Mouse (Mus musculus): ENCODE data around the gene Fam222b. TPM values are rescaled to one million over a fixed set of nuclear protein-coding genes. Genes with fewer than 3 reads are reported as not detected.
"Not testable (repeated sequence)": the region's sequence is repeated elsewhere in the genome, so short reads cannot be mapped to it uniquely, and the experiment has no call there.

Fam222b gene
- polyA plus RNA-seq (2014; fragmentation: Nextera tagmentation; extraction: Ambion mirVana), result 21.8 and 24.6 TPM in 2 replicates

DNA sequence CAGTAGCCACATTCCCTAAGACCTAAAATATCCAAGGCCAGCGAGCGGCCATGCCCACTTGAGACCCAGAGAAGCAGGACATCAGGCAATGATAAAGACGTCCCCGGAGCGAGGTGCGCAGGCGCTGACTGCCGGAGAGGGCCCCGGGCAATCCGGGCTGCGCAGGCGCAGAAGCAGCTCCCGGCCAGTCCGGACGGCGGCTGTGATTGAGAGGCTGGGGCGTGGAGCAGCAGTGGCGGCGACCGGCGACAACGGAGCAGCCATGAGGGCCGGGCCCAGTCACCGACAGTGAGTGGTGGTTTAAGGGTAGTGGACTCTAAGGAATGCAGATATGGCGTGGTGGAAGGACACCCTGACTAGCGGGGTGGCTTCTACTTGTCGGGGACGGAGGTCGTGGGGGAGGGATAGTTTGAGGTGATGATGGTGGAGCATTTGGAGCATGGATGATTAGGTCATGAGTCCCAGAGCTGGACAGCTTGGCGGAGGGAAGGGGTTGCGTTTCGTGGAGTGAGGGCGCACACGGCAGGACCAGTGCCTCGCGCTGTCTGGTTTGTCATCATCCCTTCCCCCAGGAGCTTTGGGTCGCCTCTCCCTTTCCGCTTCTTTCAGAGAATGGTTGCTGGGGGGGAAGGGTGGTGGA is at the start of gene Fam222b:
Gene Fam222b, plus strand, starts transcription at position 157 of the 640 bp plus-strand sequence.
- Histone ChIP-seq H3K36me3 (ENCODE audit: control insufficient read depth, insufficient read depth, low read length) (no peaks in the 10 kb centered on the region), H3K4me2 (ENCODE audit: low read depth, severe bottlenecking) (peak within 1 kb of the TSS; percentile 59), H3K4me3 (ENCODE audit: low read depth, low read length) (peak within 1 kb of the TSS; percentile 89), H3K27me3 (ENCODE audit: control insufficient read depth, insufficient read depth, low read length) (no peaks in the 10 kb centered on the region), H3K27ac (replicated peaks; ENCODE audit: low read depth, low read length) (no peak within 1 kb of the TSS; the same call in 1 of the 2 replicates), H3K9me3 (ENCODE audit: control insufficient read depth, low read length) (no peaks in the 10 kb centered on the region), H3K4me1 (ENCODE audit: control insufficient read depth, insufficient read depth, low read length) (peaks cover 5% of the 10 kb centered on the region), H3K9ac (ENCODE audit: low read length) (peak within 1 kb of the TSS; percentile 74)
- whole genome bisulfite sequencing, result under 1% methylated on average over 38 of the region's 38 CpGs
- peak; percentile 92 for DNase-seq (ENCODE audit: low spot score)
- ATAC-seq (ENCODE audit: insufficient number of reproducible peaks, low FRiP score, low TSS enrichment, low read depth), result peak; percentile 91

DNA sequence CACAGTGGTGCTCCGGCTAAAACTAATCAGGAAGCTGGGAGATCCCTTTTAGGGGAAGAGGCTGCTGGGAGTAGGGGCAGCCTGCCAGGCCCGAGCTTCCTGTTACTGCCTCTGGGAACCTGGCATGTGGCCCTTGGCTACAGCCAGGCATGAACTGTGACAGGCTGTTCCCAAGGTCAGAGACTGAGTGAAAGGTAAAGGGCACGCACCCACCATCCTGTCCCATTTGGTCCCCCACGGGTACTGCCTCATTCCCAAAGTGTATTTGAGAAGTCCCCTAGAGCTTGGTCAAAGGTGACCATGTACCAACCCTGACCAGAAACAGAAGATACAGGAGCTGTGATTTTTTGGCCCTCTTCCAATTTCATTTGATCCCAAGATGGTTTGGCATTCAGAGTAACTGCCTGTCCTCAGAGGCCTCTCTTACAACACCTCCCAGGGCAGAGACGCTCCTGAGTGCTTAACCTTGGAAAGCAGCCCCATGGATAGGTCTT is 49.7 kb upstream of the Fam222b start:
- Histone ChIP-seq H3K27me3 (ENCODE audit: control insufficient read depth, insufficient read depth, low read length) (no peaks in the 10 kb centered on the region), H3K27ac (replicated peaks; ENCODE audit: low read depth, low read length) (no peak overlapping the region), H3K4me3 (ENCODE audit: low read depth, low read length) (no peak overlapping the region), H3K36me3 (ENCODE audit: control insufficient read depth, insufficient read depth, low read length) (peaks cover 5% of the 10 kb centered on the region; the same call in 1 of the 2 replicates), H3K4me2 (ENCODE audit: low read depth, severe bottlenecking) (no peak overlapping the region), H3K9ac (ENCODE audit: low read length) (no peak overlapping the region), H3K9me3 (ENCODE audit: control insufficient read depth, low read length) (no peaks in the 10 kb centered on the region; the same call in 1 of the 2 replicates), H3K4me1 (ENCODE audit: control insufficient read depth, insufficient read depth, low read length) (no peaks in the 10 kb centered on the region)
- DNase-seq (ENCODE audit: low spot score) (no peak), ATAC-seq (ENCODE audit: insufficient number of reproducible peaks, low FRiP score, low TSS enrichment, low read depth) (no peak)
- 87% methylated on average over 5 of the region's 5 CpGs for WGBS

DNA sequence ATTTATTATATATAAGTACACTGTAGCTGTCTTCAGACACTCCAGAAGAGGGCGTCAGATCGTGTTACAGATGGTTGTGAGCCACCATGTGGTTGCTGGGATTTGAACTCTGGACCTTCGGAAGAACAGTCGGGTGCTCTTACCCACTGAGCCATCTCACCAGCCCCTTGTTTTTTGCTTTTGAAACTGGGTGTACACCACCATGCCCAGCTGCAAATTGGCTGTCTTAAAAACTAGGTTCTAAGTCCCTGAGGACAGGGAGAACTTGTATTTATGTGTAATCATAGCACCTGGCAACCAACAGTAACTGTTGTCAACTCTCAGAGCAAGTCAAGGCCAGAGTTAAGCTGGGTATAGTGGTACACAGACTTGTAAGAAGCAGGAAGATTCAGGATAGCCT is 45.8 kb upstream of the Fam222b start:
- not testable (repeated sequence) for H3K9ac ChIP-seq (ENCODE audit: low read length); H3K9me3 ChIP-seq (ENCODE audit: control insufficient read depth, low read length); H3K4me3 ChIP-seq (ENCODE audit: low read depth, low read length); H3K4me1 ChIP-seq (ENCODE audit: control insufficient read depth, insufficient read depth, low read length); ATAC-seq (ENCODE audit: insufficient number of reproducible peaks, low FRiP score, low TSS enrichment, low read depth); H3K27ac ChIP-seq (replicated peaks; ENCODE audit: low read depth, low read length); H3K36me3 ChIP-seq (ENCODE audit: control insufficient read depth, insufficient read depth, low read length); H3K4me2 ChIP-seq (ENCODE audit: low read depth, severe bottlenecking); H3K27me3 ChIP-seq (ENCODE audit: control insufficient read depth, insufficient read depth, low read length); DNase-seq (ENCODE audit: low spot score)
- 93% methylated on average over 2 of the region's 4 CpGs for WGBS

DNA sequence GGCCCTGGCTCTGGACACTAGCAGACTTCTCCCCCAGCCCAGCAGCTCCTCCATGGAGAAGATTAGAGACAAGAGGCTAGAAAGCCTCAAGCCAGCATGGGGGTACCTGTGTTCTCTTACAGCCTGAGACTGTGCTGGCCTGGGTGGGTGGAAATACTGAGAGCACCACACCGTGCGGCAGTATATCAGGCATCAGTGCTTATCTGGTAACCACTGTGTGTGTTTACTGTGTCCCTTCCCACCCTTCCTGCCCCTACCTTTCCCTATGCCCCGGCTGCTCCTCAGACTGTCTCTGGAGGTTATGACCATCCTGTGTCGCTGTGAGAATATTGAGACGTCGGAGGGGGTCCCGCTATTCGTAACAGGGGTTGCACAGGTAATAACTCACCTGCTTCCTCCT is 41.4 kb upstream of the Fam222b start:
- H3K4me2 ChIP-seq (ENCODE audit: low read depth, severe bottlenecking), result no peak overlapping the region
- no peak for ATAC-seq (ENCODE audit: insufficient number of reproducible peaks, low FRiP score, low TSS enrichment, low read depth)
- no peaks in the 10 kb centered on the region for H3K27me3 ChIP-seq (ENCODE audit: control insufficient read depth, insufficient read depth, low read length)
- no peaks in the 10 kb centered on the region for H3K9me3 ChIP-seq (ENCODE audit: control insufficient read depth, low read length)
- H3K36me3 ChIP-seq (ENCODE audit: control insufficient read depth, insufficient read depth, low read length), result peaks cover 15% of the 10 kb centered on the region; the same call in 1 of the 2 replicates
- no peak for DNase-seq (ENCODE audit: low spot score)
- no peaks in the 10 kb centered on the region for H3K4me1 ChIP-seq (ENCODE audit: control insufficient read depth, insufficient read depth, low read length)
- no peak overlapping the region for H3K4me3 ChIP-seq (ENCODE audit: low read depth, low read length)
- WGBS, result 93% methylated on average over 8 of the region's 8 CpGs
- H3K27ac ChIP-seq (replicated peaks; ENCODE audit: low read depth, low read length), result no peak overlapping the region
- no peak overlapping the region for H3K9ac ChIP-seq (ENCODE audit: low read length)

DNA sequence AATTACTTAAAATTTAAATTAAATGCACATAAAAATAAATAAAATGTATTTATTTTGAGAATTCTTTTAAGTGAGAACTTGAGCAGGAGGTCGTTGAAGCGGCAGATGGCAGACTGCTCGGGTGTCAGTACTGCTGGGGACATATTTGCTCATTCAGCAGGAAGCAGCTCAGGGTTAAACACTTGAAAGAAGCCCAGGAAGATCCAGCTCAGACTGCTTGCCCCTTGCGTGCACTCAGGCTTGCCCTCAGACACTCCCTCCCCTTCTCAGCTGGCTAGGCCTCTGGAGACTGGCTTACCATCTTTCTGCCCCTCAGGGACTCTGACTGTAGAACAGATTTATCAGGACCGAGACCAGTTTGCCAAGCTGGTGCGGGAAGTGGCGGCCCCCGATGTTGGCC is 37.5 kb upstream of the Fam222b start:
- peaks cover 16% of the 10 kb centered on the region; the same call in 1 of the 2 replicates for H3K36me3 ChIP-seq (ENCODE audit: control insufficient read depth, insufficient read depth, low read length)
- no peaks in the 10 kb centered on the region for H3K9me3 ChIP-seq (ENCODE audit: control insufficient read depth, low read length)
- no peak overlapping the region for H3K9ac ChIP-seq (ENCODE audit: low read length)
- H3K27me3 ChIP-seq (ENCODE audit: control insufficient read depth, insufficient read depth, low read length), result no peaks in the 10 kb centered on the region
- H3K27ac ChIP-seq (replicated peaks; ENCODE audit: low read depth, low read length), result no peak overlapping the region
- ATAC-seq (ENCODE audit: insufficient number of reproducible peaks, low FRiP score, low TSS enrichment, low read depth), result no peak
- WGBS, result 96% methylated on average over 8 of the region's 8 CpGs
- H3K4me1 ChIP-seq (ENCODE audit: control insufficient read depth, insufficient read depth, low read length), result no peaks in the 10 kb centered on the region
- DNase-seq (ENCODE audit: low spot score), result no peak
- no peak overlapping the region for H3K4me2 ChIP-seq (ENCODE audit: low read depth, severe bottlenecking)
- no peak overlapping the region for H3K4me3 ChIP-seq (ENCODE audit: low read depth, low read length)

DNA sequence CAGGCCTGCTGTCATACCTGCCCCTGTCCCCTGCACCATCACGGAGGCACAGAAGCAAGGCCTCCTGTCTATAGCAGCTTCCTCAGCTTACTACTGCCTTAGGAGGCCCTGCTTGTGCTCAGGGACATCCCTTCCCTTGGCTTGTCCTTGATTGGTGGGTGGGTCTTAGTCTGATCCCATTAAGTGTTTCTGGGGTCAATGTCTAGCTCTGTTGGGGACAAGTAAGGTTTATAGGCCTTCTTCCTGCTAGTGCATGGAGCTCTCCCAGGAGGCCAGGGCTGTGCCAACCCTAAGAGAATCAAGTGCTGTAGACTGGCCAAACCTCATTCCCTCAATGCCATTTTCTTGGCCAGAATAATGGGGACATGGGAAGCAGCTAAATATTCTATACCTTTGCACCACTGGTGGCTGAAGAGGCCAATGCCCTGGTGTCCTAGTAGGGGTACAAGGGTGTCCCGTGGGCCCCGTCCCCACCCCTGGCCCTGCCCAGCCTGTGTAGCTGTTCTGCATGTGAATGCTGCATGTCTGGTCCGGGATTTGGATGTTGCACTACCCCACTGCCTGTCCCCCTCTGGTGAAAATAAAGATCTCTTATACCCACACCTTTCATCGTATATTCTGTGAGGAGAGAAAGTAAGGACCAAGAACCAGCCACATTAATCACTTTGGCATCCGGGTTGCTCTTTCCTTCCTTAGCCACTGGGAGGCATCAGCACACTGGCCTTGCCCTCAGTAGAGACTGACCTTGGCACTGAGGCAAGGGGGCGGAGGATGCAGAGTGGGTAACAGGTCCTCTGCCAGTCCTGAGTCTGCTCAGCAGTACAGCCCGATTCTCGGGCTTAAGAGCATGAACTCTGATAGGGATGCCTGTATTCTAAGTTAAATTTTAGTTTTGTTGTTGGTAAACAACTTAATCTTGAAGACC is 34.4 kb upstream of the Fam222b start:
- no peak overlapping the region for H3K27ac ChIP-seq (replicated peaks; ENCODE audit: low read depth, low read length)
- peak overlapping the region; percentile 27; the same call in 1 of the 2 replicates for H3K9ac ChIP-seq (ENCODE audit: low read length)
- H3K4me2 ChIP-seq (ENCODE audit: low read depth, severe bottlenecking), result no peak overlapping the region
- no peaks in the 10 kb centered on the region for H3K9me3 ChIP-seq (ENCODE audit: control insufficient read depth, low read length)
- ATAC-seq (ENCODE audit: insufficient number of reproducible peaks, low FRiP score, low TSS enrichment, low read depth) (no peak), DNase-seq (ENCODE audit: low spot score) (peak; percentile 59)
- peaks cover 13% of the 10 kb centered on the region; the same call in 1 of the 2 replicates for H3K36me3 ChIP-seq (ENCODE audit: control insufficient read depth, insufficient read depth, low read length)
- no peak overlapping the region for H3K4me3 ChIP-seq (ENCODE audit: low read depth, low read length)
- H3K4me1 ChIP-seq (ENCODE audit: control insufficient read depth, insufficient read depth, low read length), result no peaks in the 10 kb centered on the region
- no peaks in the 10 kb centered on the region for H3K27me3 ChIP-seq (ENCODE audit: control insufficient read depth, insufficient read depth, low read length)
- 61% methylated on average over 9 of the region's 9 CpGs for WGBS

DNA sequence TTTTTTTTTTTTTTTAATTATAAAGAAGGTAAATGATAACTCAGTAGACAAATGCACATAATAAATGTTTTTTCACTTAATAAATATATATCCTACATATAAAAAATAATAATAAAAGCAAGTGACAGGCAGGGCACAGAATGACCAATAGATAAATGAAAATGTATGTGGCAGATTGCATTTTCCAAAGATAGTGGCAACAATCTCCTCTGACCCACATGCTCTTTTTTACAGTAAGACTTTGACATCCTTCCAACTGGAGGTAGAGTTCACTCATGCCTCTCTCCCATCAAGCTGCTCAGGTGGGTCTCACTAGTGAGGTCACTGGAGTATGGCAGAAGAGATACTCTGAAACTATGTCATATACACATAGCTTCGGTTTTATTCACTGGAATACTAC is 31.9 kb upstream of the Fam222b start:
- ATAC-seq (ENCODE audit: insufficient number of reproducible peaks, low FRiP score, low TSS enrichment, low read depth) (no peak), DNase-seq (ENCODE audit: low spot score) (no peak)
- no peak overlapping the region for H3K4me2 ChIP-seq (ENCODE audit: low read depth, severe bottlenecking)
- no peak overlapping the region for H3K9ac ChIP-seq (ENCODE audit: low read length)
- no peaks in the 10 kb centered on the region for H3K4me1 ChIP-seq (ENCODE audit: control insufficient read depth, insufficient read depth, low read length)
- no peak overlapping the region for H3K4me3 ChIP-seq (ENCODE audit: low read depth, low read length)
- H3K27me3 ChIP-seq (ENCODE audit: control insufficient read depth, insufficient read depth, low read length), result no peaks in the 10 kb centered on the region
- WGBS, result 86% methylated on average over 1 of the region's 1 CpGs
- H3K9me3 ChIP-seq (ENCODE audit: control insufficient read depth, low read length), result no peaks in the 10 kb centered on the region
- no peak overlapping the region for H3K27ac ChIP-seq (replicated peaks; ENCODE audit: low read depth, low read length)
- H3K36me3 ChIP-seq (ENCODE audit: control insufficient read depth, insufficient read depth, low read length), result peaks cover 7% of the 10 kb centered on the region; the same call in 1 of the 2 replicates

DNA sequence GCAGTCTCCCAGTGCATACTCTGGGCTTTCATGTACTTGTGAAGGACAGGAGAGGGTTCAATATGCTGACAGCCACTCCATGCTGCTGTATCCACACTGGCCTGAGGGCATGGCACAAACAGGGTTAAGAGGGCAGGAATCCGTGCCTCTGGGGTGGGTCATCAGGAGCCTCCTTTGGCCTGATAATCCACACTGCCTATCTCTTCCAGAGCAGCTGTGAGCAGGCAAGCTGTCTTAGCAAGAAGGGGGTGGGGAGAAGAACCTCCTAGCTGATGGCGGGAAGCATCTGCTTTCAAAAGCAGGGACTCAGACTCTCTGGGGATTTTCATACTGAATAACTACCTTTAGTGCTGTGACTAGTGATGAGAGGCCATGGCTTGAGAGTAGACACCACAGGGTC is 28.6 kb upstream of the Fam222b start:
- ATAC-seq (ENCODE audit: insufficient number of reproducible peaks, low FRiP score, low TSS enrichment, low read depth) (no peak), DNase-seq (ENCODE audit: low spot score) (no peak)
- no peak overlapping the region for H3K4me3 ChIP-seq (ENCODE audit: low read depth, low read length)
- H3K36me3 ChIP-seq (ENCODE audit: control insufficient read depth, insufficient read depth, low read length), result no peaks in the 10 kb centered on the region
- no peak overlapping the region for H3K4me2 ChIP-seq (ENCODE audit: low read depth, severe bottlenecking)
- 46% methylated on average over 2 of the region's 2 CpGs for WGBS
- H3K27me3 ChIP-seq (ENCODE audit: control insufficient read depth, insufficient read depth, low read length), result no peaks in the 10 kb centered on the region
- no peaks in the 10 kb centered on the region for H3K9me3 ChIP-seq (ENCODE audit: control insufficient read depth, low read length)
- no peaks in the 10 kb centered on the region for H3K4me1 ChIP-seq (ENCODE audit: control insufficient read depth, insufficient read depth, low read length)
- H3K9ac ChIP-seq (ENCODE audit: low read length), result no peak overlapping the region
- no peak overlapping the region for H3K27ac ChIP-seq (replicated peaks; ENCODE audit: low read depth, low read length)

All from limb, embryonic 11.5 days (tissue).